Mouse (Mus musculus) T-helper 2 cell (primary cell): ENCODE results near the gene Hist1h2bp.
"Not testable (repeated sequence)": the region's sequence is repeated elsewhere in the genome, so short reads cannot be mapped to it uniquely, and the experiment has no call there.

Experiments
- in situ Hi-C: fragments of 300-600 bp; cut with MboI, MseI; formaldehyde crosslinking; loops from one replicate; pipeline ENCODE4 v1.15.1; 2025; ENCODE audit warnings: high pct_unique_total_duplicates

Gene Hist1h2bp

DNA sequence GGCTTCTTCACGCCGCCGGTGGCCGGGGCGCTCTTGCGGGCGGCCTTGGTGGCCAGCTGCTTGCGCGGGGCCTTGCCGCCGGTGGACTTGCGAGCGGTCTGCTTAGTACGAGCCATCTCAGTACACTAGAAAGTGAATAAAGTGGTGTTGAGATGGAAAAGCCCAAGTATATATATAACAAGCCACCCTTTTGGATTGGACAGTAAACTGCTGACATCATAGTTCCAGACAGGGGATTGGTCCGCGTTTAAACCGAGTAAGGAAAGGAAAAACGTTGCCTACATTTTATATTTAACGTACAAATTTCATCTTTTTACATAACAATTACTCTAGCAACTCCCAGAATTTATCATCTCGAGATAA lies 4.0 kb upstream of the Hist1h2bp start, which contains the start of gene Hist1h3i:
Hist1h3i (minus strand) TSS at position 116 of the 363 bp plus-strand sequence.
- in situ Hi-C loops, result no loop called here

DNA sequence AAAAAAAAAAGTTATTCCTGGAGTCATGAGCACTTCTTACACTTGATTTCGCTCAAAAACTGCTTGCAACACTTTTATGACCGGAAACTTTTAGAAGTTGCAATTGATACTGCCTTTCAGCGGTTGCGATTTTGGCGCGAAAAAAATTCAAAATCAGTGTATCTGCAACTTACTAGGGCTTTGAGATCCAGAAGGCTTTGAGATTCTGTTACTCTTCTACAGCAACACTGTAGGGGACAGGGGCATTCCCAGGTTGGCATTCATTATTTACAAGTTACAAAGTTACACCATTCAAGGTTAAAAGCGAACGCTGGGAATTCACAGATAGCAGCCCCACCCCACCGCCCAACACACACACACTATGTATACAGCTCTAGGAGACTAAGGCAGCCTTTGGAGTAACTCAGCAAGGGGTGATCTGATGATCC lies 3.5 kb upstream of the Hist1h2bp start:
- in situ Hi-C loops, result no loop called here

DNA sequence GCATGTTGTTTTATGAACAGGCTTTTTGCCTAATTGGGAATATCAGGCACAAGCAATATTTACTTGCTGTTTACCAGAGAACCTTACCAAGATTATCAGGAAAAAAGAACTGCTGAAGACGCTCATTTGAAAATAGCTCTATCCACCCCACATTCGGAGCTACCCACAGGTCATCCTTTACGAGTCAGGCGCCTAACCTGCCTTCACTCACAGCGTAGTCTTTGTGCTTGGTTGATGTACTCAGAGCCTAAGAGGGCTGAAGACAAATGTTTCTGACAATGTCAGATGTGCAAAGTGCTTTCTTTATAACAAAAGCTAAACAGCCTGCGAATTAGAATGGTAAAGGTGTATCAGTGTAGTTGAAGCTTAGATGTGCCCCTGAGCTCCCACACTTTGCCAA lies 3.0 kb upstream of the Hist1h2bp start:
- in situ Hi-C loops, result no loop called here

- in situ Hi-C loops, result loop anchor here (5.0 kb wide), 1 partner anchor 39 kb away; no protein-coding TSS in a partner anchor
Measured at GRCm38 (mm10) chr13:21786189-21786898, 917 bp upstream of the Hist1h2bp start.

DNA sequence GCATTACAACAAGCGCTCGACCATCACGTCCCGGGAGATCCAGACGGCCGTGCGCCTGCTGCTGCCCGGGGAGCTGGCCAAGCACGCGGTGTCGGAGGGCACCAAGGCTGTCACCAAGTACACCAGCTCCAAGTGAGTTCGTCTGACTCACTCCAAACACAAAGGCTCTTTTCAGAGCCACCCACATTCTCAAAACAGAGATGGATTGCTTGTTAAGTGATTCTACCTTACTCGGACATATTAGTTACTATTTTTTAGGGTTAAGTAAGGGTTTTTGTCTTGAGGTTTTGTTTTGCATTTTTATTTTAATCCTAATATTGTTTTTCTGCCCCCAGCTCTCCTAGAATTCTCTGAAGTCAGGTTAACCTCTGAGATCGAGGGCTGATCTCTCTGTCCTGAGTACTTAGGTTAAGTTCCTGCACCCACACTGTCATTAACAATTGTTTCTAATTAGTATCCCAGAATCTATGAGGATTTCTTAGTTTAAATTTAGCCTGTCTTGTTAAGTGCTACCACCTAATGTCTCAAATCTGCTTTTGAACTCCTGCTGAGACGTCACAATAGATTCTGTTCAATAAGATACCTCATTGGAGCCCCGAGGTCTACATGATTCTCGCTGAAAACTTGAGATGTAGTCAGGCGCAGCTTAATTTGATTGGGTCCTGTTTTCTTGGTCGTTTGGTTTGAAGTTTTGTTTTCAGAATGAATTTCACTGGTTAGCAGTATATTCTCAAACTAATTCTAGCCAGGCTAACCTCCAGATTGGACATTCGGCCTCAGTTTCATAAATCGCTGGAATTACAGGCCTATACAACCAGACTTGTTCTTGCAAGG lies 716 bp downstream of the Hist1h2bp start:
- in situ Hi-C loops, result loop anchor here (5.0 kb wide), 1 partner anchor 41 kb away; no protein-coding TSS in a partner anchor

GRCm38 (mm10) chr13:21789925-21790324 lies 2.7 kb downstream of the Hist1h2bp start:
- in situ Hi-C loops, result loop anchor here (5.0 kb wide), 1 partner anchor 43 kb away; no protein-coding TSS in a partner anchor

GRCm38 (mm10) chr13:21790601-21791283 lies 3.5 kb downstream of the Hist1h2bp start:
- in situ Hi-C loops, result no loop called here

DNA sequence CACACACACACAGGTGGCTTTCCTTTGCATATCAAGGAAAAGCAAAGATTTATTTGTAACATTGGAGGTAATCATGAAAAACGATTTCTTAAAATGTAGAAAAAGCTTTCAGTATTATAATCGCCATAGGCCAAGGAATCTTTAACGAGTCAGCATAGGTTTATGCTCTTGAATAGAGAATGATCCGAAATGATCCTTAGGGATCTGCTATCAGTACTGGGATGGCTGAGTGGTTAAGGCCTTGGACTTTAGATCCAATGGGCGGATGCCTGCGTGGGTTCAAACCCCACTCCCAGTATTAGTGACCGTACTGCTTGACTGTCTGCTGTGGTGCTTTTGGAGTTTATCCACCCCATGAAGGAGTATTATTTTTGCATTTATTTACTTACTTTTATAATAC lies 8.3 kb downstream of the Hist1h2bp start:
- in situ Hi-C loops, result no loop called here

GRCm38 (mm10) chr13:21797163-21797562 lies 9.9 kb downstream of the Hist1h2bp start:
- in situ Hi-C loops, result not testable (repeated sequence)

DNA sequence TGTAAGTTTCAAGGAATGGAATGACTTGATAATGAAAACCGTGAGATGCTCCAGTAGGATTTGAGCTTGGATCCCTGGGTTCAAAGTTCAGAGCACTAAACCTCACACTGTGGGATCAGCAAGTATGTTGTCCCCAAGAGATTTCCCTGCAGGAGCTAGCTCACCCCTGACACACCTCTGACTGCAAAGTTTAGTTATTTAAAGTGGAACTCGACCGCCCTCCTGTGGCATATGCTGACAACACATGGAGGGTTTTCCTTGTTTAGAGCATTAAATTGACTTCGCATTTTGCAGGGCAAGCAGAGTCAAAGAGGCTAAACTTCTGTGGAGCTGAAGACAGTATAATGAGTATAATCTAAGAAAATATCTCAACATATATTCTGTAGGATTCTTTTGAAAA lies 15.8 kb downstream of the Hist1h2bp start:
- in situ Hi-C loops, result loop anchor here (5.0 to 10.0 kb wide), 2 partner anchors 49 to 222 kb away; no protein-coding TSS in a partner anchor

DNA sequence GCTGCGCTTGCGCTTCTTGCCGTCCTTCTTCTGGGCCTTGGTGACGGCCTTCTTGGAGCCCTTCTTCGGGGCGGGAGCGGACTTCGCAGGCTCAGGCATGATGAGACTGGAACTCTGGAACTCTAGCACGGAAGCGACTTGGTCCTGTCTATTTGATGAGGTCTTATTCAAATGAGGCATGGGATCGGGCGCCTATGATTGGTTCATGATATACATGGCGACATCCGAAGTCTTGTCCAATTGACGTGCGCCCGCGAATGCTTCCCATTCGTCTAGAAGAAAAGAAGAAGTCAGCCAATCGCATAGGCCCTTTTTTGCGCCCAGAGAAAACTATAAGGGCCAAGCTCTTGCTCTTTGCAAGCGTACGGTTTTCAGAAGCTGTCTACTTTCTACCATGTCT lies 22.8 kb downstream of the Hist1h2bp start, which contains the start of the genes Hist1h2bq and Hist1h2ao:
Hist1h2bq (minus strand) TSS at position 125 of the 400 bp plus-strand sequence.
Hist1h2ao (plus strand) TSS at position 393 of the 400 bp plus-strand sequence.
- in situ Hi-C loops, result not testable (repeated sequence)

DNA sequence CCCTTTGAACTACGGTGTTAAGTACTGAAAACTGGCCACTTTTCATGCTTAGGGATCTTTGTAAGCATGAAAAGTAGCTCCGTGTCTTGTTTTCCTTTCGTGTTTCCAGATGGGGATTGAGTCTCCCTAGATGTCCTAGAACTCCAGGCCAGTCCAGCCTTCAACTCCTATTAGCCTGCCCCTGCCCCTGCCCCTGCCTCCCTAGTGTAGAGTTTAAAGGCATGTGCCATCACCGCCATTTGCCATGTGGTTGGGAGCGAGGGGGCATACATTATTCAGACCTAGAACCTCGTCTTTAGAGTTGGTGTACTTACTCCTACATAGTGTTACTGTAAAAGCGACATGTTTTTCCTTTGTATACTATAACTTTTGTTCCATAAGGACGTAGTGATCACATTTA lies 23.8 kb downstream of the Hist1h2bp start:
- in situ Hi-C loops, result not testable (repeated sequence)

GRCm38 (mm10) chr13:21811539-21811938 lies 24.3 kb downstream of the Hist1h2bp start, which contains the start of gene Hist1h4m:
Gene Hist1h4m (plus strand): TSS chr13:21811746.
- in situ Hi-C loops, result not testable (repeated sequence)

- in situ Hi-C loops, result not testable (repeated sequence)
Measured at GRCm38 (mm10) chr13:21812092-21812491, 24.8 kb downstream of the Hist1h2bp start.

GRCm38 (mm10) chr13:21820082-21820890 lies 33.0 kb downstream of the Hist1h2bp start:
- in situ Hi-C loops, result not testable (repeated sequence)

DNA sequence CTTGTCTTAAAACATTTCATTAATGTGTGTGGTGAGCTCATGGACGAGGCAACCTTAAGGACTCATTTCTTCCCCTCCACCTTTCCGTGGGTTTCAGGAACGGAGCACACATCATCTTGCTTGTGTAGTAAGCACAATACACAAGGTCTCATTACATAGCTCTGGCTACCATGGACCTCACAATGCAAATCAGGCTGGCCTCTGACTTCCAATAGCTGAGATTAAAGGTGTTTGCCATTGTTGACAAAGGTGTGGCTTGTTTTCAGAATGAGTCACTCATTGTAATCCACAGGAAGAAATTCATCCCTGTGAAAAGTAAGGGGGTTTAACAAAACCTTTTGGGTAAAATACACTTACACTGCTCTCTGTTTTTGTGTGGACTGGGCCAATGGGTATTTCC lies 41.2 kb downstream of the Hist1h2bp start:
- in situ Hi-C loops, result no loop called here

DNA sequence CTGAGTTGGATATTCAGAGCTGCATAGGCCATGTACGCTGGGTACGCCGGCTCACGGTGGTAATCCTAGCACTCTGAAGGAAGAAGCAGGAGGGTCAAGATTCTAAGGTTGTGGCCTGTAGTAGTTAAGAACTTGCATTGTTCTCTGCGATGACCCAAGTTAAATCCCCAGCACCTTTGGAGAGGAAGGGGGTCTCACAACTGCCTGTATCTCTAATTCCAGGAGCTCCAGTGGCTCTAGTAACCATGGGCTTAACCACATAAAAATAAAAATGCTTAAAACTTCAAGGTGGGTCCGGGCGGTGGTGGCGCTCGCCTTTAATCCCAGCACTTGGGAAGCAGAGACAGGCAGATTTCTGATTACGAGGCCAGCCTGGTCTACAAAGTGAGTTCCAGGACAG lies 43.1 kb downstream of the Hist1h2bp start:
- in situ Hi-C loops, result no loop called here

- in situ Hi-C loops, result not testable (repeated sequence)
Measured at GRCm38 (mm10) chr13:21831418-21832394, 44.4 kb downstream of the Hist1h2bp start, which contains the start of gene Hist1h4n. Gene Hist1h4n (minus strand): TSS chr13:21832196.

DNA sequence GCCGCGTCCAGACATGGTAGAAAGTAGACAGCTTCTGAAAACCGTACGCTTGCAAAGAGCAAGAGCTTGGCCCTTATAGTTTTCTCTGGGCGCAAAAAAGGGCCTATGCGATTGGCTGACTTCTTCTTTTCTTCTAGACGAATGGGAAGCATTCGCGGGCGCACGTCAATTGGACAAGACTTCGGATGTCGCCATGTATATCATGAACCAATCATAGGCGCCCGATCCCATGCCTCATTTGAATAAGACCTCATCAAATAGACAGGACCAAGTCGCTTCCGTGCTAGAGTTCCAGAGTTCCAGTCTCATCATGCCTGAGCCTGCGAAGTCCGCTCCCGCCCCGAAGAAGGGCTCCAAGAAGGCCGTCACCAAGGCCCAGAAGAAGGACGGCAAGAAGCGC lies 46.2 kb downstream of the Hist1h2bp start, which contains the start of the genes Hist1h2ap and Hist1h2br:
Hist1h2ap (minus strand) TSS at position 47 of the 400 bp plus-strand sequence.
Hist1h2br (plus strand) TSS at position 283 of the 400 bp plus-strand sequence.
- in situ Hi-C loops, result not testable (repeated sequence)
